Mouse (Mus musculus) lung, postnatal 0 days (tissue): Measurements from ENCODE around the gene Muc1. TPM values are rescaled to one million over a fixed set of nuclear protein-coding genes. Genes with fewer than 3 reads are reported as not detected.

Source experiments
- ATAC-seq: fragments of 200-750 bp; cut with Nextera tagmentation; 2 replicates; pipeline ENCODE4 v1.8.0; 2017; ENCODE audit warnings: moderate library complexity
- DNase-seq: peaks from one replicate; pipeline ENCODE4 v3.0.0-alpha.2; 2016; ENCODE audit warnings: low spot score
- H3K27ac ChIP-seq: fragments of 300-500 bp; sonication (generic); 2 replicates; pipeline ENCODE4 v1.5.1; 2014; ENCODE audit warnings: antibody characterized with exemption, mild to moderate bottlenecking, low read length, mixed read lengths
- H3K27me3 ChIP-seq: fragments of 300-500 bp; sonication (generic); replicated peaks from 2 replicates; pipeline ENCODE4 v1.6.1; 2014; ENCODE audit warnings: low read length, mixed read lengths; ENCODE audit not compliant: insufficient read depth
- H3K36me3 ChIP-seq: fragments of 300-500 bp; sonication (generic); 2 replicates; pipeline ENCODE4 v1.6.1; 2014; ENCODE audit warnings: low read length, mixed read lengths; ENCODE audit not compliant: insufficient read depth
- H3K4me1 ChIP-seq: fragments of 300-500 bp; sonication (generic); 2 replicates; pipeline ENCODE4 v1.6.1; 2014; ENCODE audit warnings: antibody characterized with exemption, low read depth, low read length, mixed read lengths; ENCODE audit not compliant: insufficient read depth
- H3K4me2 ChIP-seq: fragments of 300-500 bp; sonication (generic); replicated peaks from 2 replicates; pipeline ENCODE4 v1.6.1; 2014; ENCODE audit warnings: low read depth, mild to moderate bottlenecking, low read length, moderate library complexity, mixed read lengths
- H3K4me3 ChIP-seq: fragments of 300-500 bp; sonication (generic); 2 replicates; pipeline ENCODE4 v1.5.1; 2014; ENCODE audit warnings: low read depth, low read length
- H3K9ac ChIP-seq: fragments of 300-500 bp; sonication (generic); replicated peaks from 2 replicates; pipeline ENCODE4 v1.6.1; 2014; ENCODE audit warnings: low read depth, mild to moderate bottlenecking
- H3K9me3 ChIP-seq: fragments of 300-500 bp; sonication (generic); 2 replicates; pipeline ENCODE4 v1.6.1; 2016; ENCODE audit warnings: low read length, mixed read lengths
- CTCF ChIP-seq: IDR thresholded peaks from 2 replicates; pipeline ENCODE4 v1.5.1; 2016; ENCODE audit warnings: antibody characterized with exemption, mild to moderate bottlenecking
- EP300 ChIP-seq: IDR thresholded peaks from 2 replicates; pipeline ENCODE4 v1.6.1; 2016; ENCODE audit warnings: antibody characterized with exemption, mild to moderate bottlenecking, control low read depth
- WGBS: fragments of 180-500 bp; shearing (Covaris S2); extraction: QIAGEN DNeasy Blood & Tissue Kit; methylation state at CpG from one replicate; pipeline ENCODE4 v1.1.7; 2014; 5-methylcytosine and 5-hydroxymethylcytosine counted together
- polyA plus RNA-seq: library from polyadenylated mRNA; unstranded; fragments of >200 nt; fragmentation: Nextera tagmentation; extraction: Ambion mirVana; gene quantifications from 2 replicates; pipeline ENCODE4 v1.2.1, GENCODE M21; 2015

Gene Muc1
- polyA plus RNA-seq, 1 experiment from 2014 or later = 307 TPM

DNA sequence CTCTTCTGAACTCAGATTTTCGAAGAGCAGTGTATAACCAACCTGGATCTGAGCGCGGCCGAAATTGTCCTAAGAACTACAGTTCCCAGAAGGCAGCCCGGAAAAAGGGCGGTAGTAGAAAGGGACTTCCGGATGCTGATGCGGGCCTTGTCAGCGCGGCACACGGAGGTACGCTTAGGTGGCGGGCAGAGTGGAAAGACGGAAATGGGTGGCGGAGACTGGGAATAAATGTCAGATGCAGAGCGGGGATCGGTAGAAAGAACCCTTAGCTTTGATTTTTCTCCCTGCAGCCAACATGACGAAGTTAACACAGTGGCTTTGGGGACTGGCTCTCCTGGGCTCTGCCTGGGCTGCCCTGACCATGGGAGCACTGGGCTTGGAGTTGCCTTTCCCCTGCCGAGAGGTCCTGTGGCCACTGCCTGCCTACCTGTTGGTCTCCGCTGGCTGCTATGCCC lies 37.6 kb downstream of the Muc1 start:
- WGBS = under 1% methylated on average over 20 of the region's 20 CpGs
- Histone ChIP-seq H3K27ac (peak overlapping the region; percentile 76), H3K4me3 (peak overlapping the region; percentile 68), H3K4me1 (peaks cover 16% of the 10 kb centered on the region; the same call in 1 of the 2 replicates), H3K9me3 (no peaks in the 10 kb centered on the region), H3K4me2 (peak overlapping the region; percentile 97), H3K27me3 (no peaks in the 10 kb centered on the region), H3K36me3 (no peaks in the 10 kb centered on the region), H3K9ac (peak overlapping the region; percentile 76)
- peak; percentile 93 for DNase-seq
- TF ChIP-seq EP300 = no peak
- TF ChIP-seq CTCF = no peak
- ATAC-seq = peak; percentile 89

DNA sequence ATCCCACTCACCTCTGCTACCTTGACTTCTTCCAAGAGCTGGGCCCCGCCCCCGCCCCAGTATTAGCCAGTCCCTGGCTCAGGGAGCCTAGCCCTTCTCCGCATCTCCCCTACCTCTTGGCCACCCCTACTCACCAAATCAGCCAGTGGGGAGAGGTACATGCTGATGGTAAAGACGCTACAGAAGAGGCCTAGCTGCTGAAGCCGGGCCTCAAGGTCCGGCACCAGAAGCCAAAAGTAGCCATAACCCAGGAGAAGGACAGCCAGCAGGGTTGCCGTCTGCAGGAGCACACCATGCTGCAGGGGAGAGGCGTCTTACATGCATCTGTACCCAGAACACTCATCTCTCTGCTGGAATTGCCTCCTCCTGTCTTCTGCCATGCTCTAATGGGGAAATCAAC lies 40.1 kb downstream of the Muc1 start:
- Histone ChIP-seq H3K4me2 (no peak overlapping the region), H3K27me3 (no peaks in the 10 kb centered on the region), H3K9me3 (no peaks in the 10 kb centered on the region), H3K4me3 (no peak overlapping the region), H3K36me3 (peaks cover 17% of the 10 kb centered on the region), H3K27ac (no peak overlapping the region), H3K9ac (no peak overlapping the region), H3K4me1 (peaks cover 16% of the 10 kb centered on the region; the same call in 1 of the 2 replicates)
- TF ChIP-seq CTCF = no peak
- TF ChIP-seq EP300 = no peak
- 77% methylated on average over 8 of the region's 8 CpGs for WGBS
- DNase-seq (no peak), ATAC-seq (no peak)

DNA sequence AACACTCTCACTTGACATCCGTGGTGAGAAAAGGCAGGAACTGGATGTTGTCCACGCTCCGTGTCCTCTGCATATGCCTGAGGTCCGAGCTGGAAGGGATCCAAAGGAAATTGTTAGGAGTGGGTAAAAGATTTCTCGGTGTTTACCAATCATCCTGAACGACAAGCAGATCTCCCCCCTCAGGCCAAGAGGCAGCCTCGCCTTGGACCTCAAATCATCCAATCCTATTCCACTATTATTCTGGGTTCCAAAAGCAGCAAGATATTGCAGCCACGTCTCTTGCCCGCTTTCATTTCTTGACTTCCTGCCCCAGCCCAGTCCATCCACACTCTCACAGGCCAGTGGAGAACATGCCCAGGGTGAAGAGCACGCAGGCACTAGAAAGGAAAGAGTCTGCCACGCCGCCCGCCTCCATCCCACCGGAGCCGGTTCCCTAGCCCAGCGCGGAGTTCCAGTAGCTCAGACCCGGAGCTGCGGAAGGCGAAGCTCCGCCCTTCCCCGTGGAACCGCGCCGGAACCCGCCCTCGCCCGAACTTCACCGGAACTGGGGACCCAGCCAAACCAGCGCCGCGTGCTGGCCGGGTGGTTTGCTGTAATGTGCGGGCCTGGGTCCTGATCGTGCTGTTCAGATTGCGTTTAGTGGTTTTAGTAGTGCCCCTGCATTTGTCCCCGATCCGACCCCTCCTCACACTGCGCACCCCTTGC lies 41.3 kb downstream of the Muc1 start, which contains the start of gene Slc50a1:
Slc50a1 (minus strand) TSS at position 520 of the 705 bp plus-strand sequence.
- H3K4me3 ChIP-seq = peak within 1 kb of the TSS; percentile 52
- peak within 1 kb of the TSS; percentile 79 for H3K27ac ChIP-seq
- peak within 1 kb of the TSS; percentile 41 for H3K9ac ChIP-seq
- ATAC-seq (peak; percentile 69), DNase-seq (peak; percentile 83)
- no peaks in the 10 kb centered on the region for H3K9me3 ChIP-seq
- peaks cover 16% of the 10 kb centered on the region; the same call in 1 of the 2 replicates for H3K4me1 ChIP-seq
- 3% methylated on average over 34 of the region's 39 CpGs for WGBS
- TF ChIP-seq CTCF (peak; percentile 73), EP300 (no peak)
- peak within 1 kb of the TSS; percentile 59 for H3K4me2 ChIP-seq
- no peaks in the 10 kb centered on the region for H3K27me3 ChIP-seq
- H3K36me3 ChIP-seq = peaks cover 18% of the 10 kb centered on the region

DNA sequence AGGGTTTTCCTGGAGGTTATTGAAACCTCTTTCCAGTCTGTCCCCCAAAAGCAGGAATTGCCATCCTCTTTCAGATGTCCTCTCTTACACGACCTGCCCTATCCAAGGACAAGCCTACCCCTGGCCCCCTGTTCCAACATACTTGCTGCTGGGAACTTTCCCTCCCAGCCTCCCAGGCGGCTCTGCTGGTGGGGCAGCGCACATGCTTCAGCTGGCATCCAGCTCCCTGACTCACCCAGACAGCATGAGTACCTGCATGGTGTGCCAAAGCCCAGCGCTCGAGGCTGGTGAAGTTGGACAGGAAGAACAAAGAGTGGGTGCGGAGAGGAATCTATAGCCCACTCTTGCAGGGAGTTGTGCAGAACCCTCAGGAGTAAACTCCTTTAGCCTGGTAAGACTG lies 42.0 kb downstream of the Muc1 start:
- no peaks in the 10 kb centered on the region for H3K27me3 ChIP-seq
- ATAC-seq = peak; percentile 41

DNA sequence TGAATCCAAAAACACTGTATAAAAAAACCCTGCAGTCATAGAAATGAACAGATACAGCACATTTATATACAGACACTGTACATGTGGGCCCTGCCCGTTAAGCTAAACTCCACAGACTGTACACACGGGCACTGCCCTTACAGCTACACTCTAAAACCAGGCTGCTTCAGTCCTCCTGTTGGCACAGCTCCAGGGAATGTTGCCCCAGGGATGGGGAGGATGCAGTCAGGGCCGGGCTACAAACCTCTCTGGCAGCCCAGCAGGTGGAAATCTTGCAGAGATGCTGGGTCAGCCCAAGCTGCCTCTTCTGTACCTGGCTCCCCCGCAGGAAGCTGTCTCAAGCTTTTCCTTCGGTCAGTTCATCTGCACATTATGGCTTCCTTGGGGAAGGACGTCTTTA lies 42.9 kb downstream of the Muc1 start:
- Histone ChIP-seq H3K4me1 (peaks cover 16% of the 10 kb centered on the region; the same call in 1 of the 2 replicates), H3K36me3 (peaks cover 29% of the 10 kb centered on the region), H3K9me3 (no peaks in the 10 kb centered on the region), H3K27me3 (no peaks in the 10 kb centered on the region), H3K4me2 (no peak overlapping the region), H3K27ac (no peak overlapping the region), H3K9ac (no peak overlapping the region), H3K4me3 (no peak overlapping the region)
- 48% methylated on average over 6 of the region's 6 CpGs for WGBS
- DNase-seq = peak; percentile 32
- ATAC-seq = peak; percentile 25; the same call in 1 of the 2 replicates
- TF ChIP-seq EP300 (no peak), CTCF (no peak)

More for the DNA sequence above, 42.0 kb downstream of the Muc1 start:
- Histone ChIP-seq H3K4me2 (peak overlapping the region; percentile 59), H3K9me3 (no peaks in the 10 kb centered on the region), H3K4me3 (peak overlapping the region; percentile 52; the same call in 1 of the 2 replicates), H3K27ac (peak overlapping the region; percentile 79), H3K9ac (no peak overlapping the region), H3K36me3 (peaks cover 25% of the 10 kb centered on the region), H3K4me1 (peaks cover 16% of the 10 kb centered on the region; the same call in 1 of the 2 replicates)
- WGBS = 49% methylated on average over 6 of the region's 6 CpGs
- TF ChIP-seq CTCF (no peak), EP300 (no peak)
- peak; percentile 65 for DNase-seq

DNA sequence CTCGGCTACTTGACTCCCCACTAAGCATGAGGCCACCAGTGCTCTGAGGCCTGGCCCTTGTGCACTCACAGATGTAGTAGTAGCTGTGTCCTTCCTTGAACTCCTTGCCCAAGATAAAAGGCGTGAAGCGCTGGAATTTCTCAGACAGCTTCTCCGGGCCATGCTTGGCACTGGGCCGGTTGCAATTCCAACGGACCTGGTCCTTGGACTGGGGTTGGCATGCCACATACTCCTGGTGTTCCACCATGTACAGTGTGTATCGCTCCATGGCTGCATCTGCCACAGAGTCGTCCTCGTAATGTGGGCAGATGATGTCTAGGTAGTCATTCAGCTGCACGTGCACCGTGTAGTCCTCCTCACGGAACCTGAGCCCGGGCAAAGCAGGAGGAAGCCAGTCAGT lies 47.2 kb downstream of the Muc1 start:
- DNase-seq (no peak), ATAC-seq (no peak)
- Histone ChIP-seq H3K4me3 (no peak overlapping the region), H3K9ac (no peak overlapping the region), H3K27me3 (no peaks in the 10 kb centered on the region), H3K4me1 (no peaks in the 10 kb centered on the region), H3K4me2 (peak overlapping the region; percentile 81; the same call in 1 of the 2 replicates), H3K27ac (peak overlapping the region; percentile 97; the same call in 1 of the 2 replicates), H3K9me3 (no peaks in the 10 kb centered on the region), H3K36me3 (peaks cover 29% of the 10 kb centered on the region)
- 79% methylated on average over 13 of the region's 13 CpGs for WGBS
- no peak for TF ChIP-seq CTCF
- no peak for TF ChIP-seq EP300
